Mouse (Mus musculus) R1 (cell line): Measurements from ENCODE around the gene Otogl.
A peak's percentile ranks its signal among the peaks of the same experiment; 100 is the strongest.

Experiments
- DNase-seq: peaks from one replicate; pipeline ENCODE4 v3.0.0-alpha.2; 2018; ENCODE audit warnings: low read depth, low spot score

Gene Otogl

DNA sequence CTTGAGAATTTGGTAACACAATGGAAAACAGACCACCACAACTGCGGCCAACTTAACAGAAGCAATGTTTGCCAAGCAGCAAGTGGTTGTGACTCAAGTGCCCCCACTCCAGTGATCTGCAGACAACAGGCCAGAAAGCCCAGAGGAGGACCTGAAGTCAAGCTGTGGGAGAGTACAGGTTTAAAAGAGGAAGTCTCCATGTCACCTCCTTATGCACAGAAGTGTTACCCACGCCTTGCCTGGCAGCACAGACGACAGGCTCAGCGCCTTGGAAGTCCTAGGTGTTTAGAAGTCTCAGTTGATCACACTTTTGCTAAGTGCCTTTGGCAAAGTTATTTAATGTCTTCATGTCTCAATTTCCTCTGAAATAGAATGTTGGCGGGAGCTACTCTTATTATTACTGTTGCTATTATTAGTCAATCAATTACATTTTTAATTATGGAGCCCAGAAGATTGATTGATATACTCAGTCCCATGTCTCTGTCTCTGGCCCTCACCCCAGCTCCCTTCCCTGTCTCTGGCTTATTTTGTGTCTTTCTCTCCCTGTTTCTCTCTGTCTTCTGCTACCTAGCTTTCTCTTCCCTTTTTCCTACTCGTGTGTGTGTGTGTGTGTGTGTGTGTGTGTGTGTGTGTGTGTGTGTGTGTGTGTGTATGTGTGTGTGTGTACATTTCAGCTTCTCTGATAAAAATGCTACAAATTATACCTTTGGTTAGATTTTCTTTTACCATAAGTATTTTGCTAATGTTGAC is 101.1 kb downstream of the Otogl start:
- no peak for DNase-seq

DNA sequence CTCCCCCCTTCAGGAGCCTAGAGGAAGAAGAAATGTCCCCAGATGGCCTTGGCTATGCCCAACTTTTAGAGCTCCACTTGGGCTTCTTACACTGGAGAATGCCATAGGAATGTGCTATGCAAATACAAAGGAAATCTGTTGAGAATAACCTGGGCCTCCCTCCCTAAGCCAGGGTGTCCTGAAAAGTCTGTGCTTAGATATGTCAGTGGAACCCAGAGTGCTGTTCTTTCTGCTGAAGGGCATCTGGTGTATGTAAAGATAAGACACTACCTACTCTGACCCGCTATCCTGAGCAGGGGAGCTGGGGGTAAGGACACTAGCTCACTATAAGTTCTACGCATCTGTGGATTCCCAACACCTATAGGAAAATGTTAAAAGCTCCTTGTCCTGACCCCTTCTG is 106.7 kb downstream of the Otogl start:
- no peak for DNase-seq

DNA sequence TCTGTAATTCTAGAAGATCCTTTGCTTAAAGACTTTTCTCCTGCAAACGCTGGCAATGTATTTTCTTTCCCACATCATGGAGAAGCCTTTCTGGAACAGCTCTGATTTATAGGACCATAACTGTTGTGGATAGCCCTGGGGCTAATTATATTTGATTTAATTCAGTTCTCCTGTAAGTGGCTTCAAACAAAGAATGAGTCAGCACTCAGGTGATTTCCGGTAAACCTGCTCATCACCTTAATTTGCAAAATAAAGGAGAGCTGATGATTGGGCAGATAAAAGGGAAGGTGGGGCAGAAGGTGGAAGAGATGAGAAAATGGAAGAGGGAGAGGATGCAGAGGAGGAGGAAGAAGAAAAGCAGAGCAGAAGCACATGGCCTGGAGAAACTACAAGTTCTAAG is 107.6 kb downstream of the Otogl start:
- DNase-seq: peak; percentile 54

DNA sequence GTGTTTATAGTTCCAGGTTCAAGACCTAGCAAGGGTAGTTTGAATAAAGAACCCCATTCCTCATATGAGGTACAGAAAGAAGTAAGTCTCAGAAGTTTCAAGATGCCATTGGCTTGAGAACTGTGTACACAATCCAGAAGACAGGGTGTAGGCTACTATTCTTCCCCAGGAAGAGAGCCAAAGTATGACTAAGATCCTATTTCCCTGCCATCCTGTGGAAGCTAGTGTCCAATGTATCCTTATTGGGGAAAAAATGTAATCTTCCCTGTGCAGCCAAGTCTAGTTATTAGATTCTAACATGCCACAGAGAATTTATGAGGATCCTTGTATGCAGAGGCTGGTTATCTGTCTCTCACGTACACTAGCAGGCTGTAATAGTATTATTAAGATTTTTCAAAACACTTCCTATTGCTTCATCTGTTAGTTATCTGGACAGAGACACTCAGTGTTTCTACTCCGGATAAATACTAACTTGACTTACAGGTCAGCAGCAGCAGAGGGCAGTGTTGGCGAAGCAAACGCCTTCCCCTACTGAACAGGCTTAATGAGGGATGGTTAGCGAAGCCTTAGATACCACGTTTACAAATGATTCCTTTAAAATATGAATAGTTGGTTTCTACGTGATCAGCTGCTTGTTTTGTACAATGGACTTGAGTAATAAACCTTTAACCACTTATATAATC is 112.1 kb downstream of the Otogl start:
- peak; percentile 61 for DNase-seq

DNA sequence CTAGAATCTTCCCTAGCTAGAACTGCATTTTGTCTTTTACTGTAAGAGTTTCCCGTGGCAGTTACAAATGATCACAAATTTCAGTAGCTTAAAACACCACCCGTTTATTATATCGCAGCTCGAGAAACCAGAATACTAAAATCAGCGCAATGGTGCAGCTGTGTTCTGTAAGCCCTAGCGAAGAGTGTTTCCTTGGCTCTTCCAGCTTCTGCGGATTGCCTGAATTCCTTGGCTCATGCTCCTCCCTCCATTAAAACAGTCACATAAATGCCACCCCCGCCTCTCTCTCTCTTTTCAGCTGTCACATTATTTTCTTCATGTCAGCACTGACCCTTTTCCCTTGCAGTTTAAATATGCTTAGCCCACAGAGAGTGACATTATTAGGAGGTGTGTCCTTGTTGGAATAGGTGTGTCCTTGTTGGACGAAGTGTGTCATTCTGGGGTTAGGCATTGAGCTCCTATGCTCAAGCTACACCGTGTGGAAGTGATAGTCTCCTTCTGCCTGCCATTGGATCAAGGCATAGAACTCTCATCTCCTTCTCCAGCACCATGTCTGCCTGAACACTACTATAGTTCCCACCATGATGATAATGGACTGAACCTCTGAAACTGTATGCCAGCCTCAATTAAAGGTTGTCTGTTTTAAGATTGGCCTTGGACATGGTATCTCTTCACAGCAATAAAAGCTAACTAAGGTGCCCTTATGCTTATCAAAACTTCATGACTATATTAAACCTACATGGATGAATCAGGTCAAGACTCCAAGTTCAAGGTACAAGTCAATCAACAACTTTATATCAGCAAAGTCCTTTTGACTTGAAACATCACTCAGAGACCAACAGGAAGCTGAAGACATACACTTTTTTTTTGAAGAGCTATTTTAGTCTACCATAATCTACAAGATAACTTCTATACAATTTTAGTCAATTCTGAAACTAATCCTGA is 116.8 kb downstream of the Otogl start:
- DNase-seq: no peak

DNA sequence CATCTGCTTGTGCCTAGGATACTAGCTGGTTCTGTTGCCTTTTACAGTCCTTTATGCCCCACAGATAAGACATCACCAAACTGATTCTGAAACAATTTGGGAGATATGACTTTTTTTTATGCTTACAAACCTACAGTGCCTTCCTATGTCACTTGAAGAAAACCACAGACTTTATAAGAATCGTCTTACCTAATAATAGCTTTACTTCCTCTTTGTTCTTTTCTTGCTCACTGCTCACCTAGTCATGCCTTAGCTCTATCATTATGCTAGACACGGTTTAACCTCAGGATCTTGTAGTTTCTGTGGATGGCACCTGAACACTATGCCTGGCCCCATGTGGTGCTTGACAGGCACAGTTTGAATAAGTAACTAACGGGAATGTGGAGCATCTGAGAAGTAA is 119.4 kb downstream of the Otogl start:
- no peak for DNase-seq

DNA sequence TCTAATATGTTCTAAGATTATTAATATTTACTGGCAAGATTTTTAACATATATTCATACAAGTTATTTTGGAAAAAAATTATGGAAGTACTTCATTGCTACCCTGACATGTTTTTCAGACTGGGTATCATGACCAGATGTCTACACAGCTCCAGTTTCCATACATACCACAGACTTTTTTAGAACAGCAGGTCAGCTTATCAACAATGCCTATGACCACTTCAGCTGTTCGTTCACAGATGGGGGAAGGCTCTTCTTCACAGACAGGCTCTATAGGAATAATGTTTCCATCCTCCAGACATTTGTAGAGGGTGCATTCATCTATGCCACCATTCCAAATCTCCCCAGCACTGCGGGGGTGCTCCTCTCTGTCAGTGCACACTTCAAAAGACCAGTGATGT is 132.4 kb downstream of the Otogl start:
- DNase-seq: no peak

DNA sequence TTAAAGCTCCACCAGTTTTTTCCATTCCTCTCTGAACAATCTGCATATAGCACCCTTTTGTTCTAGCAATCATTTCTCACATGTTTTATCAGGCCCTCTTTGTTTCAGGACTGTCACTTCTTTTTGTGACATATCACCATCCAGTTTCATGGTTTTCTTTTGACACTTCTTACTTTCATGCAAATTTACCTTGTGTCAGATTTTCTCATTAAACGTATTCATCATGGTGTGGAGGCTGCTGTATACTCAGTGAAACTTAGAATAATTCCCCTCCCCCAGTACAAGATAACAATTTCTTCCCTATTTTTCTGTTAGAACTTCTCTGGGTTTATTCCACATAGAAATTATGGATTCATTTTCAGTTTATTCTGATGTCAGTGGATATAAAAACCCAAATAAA is 152.3 kb downstream of the Otogl start:
- no peak for DNase-seq

DNA sequence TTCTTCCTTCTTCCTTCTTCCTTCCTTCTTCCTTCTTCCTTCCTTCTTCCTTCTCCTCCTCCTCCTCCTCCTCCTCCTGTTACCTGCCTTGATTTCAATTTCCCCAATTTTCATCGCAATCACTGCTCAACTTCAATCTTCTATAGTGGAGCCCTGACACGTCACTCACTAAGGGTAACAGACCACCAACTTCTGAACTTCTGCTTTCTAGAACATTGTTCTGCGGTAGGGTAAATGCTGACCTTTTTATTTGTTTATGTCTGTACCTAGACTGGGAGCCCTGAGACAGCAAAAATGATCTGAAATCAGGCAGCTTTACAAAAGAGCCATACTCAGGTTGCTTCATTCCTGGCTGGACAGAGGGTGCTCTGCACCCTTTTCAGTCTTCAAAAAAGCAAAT is 158.5 kb downstream of the Otogl start:
- no peak for DNase-seq

DNA sequence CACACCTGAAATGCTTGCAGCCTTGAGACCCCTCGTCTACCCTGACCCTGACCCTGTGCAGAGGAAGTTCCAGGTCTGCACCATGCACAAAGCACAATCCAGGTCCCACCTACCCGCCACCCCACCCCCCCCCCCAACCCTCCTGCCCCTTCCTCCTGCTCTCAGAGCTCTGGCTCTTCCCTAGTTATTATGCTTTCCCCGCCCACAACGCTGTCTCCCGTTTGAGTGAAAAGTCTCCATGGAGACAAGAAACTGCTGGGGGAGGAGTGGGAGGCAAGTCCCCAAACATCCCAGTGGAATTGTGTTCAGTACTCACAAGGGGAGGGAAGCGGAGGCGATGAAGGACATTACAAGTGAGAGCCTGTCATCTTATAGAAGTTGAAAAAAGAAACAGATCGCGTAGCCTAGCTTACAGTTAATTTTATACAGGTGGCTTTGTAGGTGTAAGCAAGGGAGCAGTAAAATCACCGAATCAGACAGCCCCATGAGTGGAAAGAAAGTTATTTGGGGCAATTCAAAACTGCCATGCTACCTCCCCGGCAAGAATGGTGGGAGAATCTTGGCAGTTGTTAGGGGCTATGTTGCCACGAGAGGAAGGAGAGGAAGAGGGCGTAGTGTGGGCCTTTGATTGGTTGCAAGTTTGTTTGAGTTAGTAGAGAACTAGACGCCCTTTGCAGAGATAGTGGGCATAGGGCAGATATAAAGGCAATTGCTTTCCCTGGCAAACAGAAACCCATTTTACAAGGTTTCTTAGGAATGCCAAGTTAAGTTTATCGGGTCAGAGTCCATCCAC is 159.4 kb downstream of the Otogl start:
- peak; percentile 68 for DNase-seq

DNA sequence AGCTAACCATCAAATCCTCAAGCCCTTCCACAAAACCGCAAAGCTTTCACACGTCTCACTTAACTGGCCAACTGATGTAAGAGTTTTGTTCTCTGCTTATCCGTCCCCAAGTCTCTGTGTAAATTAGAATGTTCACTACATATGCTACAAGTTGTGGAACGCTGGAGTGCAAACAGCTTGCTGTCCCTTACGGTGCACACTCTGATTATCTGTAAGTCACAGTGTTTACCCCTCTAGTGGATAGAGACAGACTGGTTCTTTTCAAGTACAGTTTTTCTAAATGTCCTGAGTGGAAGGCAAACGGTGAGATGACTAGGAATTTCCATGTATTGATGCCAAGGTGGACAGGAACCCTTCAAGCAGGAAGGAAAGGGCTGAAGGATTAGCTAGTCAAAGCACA is 160.0 kb downstream of the Otogl start:
- DNase-seq: no peak

DNA sequence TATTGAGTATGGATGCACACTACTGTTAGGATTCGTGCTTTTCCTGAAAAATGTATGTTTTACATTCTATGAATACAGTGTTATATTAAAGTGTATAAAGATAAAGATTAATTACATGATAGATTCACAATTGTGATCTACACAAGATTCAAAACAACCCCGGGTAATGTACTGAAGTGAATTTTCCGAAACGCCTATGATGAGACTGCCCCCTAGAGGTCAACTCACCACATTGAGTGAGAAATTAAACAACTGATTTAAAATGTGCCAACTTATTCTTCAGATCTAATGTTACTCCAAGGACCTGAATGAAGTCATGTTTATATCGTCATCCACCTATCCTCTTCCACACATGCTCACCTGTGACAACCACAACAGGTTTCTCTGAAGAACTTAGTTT is 164.4 kb downstream of the Otogl start:
- DNase-seq: peak; percentile 41

DNA sequence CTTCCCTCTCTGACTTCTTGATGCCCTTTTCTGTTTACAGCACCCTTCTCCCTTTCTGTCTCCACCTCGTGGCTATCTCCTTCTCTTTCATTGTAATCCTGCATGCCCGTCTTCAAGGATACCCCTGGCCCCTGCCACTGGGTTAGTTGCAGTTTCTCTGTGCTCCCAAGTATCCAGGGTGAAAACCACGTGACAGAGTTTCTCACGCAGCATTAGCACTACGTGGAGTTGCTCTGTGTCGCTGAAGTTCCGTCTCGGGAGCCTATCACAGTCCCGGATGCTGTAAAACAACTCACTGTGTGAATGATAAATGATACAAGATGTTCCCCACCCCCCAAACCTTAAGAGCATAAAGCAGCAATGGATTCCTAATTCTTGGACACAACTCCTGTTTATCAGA is 165.2 kb downstream of the Otogl start:
- DNase-seq: no peak

DNA sequence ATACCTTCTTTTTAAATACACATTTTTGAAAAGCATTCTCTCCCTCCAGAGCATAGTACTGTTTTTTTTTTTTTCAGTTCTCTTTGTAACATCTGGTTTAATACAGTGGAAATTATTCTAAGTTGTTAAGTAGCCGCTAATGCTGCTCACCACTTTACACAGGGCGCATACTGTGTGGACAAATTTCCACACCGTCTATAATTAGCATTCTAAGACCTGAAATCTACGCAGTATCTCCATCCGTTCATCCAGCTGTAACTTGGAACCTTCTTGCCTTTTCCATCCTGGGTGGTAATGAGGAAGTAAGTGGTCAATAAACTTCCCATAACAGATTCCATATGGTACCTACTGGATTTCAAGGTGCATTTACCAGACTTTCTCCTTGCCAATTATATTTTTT is 172.1 kb downstream of the Otogl start:
- no peak for DNase-seq

DNA sequence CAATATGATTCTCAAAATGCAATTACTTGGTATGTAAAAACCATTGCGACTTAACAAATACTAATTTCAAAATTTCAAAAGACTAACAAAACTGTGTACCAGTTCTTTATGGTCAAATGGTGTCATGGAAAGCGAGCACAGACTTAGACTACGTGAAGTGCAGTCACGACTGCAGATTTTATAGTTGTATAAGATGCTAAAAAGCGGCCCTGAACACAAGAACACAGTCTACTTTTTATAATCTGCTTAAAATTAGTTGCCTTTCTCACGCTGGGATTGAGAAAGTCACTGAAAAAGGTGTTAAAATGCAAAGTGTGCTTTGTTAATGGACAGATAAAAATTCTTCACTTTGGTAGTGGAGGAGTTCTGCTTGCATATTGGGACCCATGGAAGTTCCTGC is 174.2 kb downstream of the Otogl start:
- no peak for DNase-seq

DNA sequence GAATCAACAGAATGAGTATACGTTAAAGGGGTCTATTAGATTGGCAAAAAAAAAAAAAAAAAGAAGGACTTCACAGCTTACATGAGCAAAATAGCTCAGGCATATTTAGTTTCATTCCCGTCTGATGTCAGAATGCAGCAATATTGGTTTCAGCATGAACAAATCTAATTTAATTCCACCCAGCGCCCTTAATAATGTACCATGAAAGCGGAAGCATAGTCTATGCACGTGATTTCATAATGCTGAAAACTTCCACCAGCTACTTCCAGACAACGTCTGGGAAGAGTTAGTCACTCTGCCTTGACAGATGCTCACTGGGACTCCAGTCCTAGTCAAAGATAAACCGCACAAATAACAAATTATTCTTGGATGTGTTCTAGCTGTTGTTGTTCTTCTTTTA is 176.5 kb downstream of the Otogl start:
- DNase-seq: no peak

DNA sequence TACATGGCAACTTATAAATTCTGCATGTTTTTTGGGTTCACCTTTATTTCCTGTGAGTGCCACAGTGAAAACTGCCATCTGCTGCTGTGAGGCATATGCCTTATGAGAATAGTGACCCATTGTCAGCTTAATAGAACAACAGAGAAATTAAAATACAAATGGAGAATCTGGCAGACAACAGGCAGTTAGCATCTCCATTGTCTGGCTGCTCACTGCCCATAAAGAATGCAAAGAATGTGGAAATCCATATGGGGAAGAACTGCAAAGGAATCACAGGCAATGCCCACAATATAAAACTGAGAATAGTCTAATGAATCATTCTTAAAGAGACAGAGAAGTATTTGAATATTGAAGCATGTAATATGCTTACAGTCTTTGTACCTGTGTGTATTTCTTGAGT is 177.6 kb downstream of the Otogl start:
- peak; percentile 35 for DNase-seq

DNA sequence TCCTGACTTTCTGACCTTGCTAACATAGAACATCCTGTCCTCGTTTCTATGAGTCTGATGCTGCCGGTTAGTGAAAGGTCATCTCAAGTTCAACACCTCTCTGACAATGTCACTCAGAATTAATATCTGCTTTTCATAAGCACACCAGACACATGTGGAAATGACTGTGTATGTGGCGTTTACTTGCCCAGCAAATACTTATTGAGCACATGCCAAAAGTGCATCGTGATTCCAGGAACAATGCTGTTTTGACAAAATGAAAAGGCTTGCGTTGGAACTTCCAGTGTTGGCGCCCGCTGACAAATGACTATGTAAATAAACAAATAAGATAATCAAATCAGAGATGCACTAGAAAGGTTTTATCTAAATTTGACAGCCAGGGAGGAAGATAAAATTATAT is 186.3 kb downstream of the Otogl start:
- DNase-seq: no peak

DNA sequence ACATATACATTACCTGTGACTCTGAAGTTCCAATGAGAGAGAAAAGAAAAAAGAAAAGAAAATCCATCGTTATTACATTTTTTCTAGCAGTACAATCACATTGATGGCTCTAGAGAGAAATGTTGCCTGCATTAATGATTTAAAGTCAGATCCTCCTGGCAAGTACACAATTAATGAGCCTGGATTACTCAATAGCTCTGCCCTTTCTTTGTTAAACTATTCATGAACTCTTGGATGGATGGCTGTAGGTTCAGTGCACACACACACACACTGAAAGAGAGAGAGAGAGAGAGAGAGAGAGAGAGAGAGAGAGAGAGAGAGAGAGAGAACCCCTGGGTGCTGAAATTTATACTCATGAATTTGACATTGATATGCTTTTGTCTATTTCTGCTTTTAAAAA is 192.1 kb downstream of the Otogl start, which contains the start of gene Ptprq:
TSS of gene Ptprq (minus strand) at position 246 of the 400 bp plus-strand sequence.
- DNase-seq: no peak
